Mouse (Mus musculus) liver, adult 2 months (tissue): ENCODE results near the gene Hnrnph1. TPM values are rescaled to one million over a fixed set of nuclear protein-coding genes. Genes with fewer than 3 reads are reported as not detected.

Source experiments
- DNase-seq: peaks from one replicate; pipeline ENCODE4 v3.0.0-alpha.2; 2011; ENCODE audit warnings: low read depth, low spot score; ENCODE audit errors: extremely low read depth
- H3K27ac ChIP-seq: fragments of 200-500 bp; replicated peaks from 2 replicates; pipeline ENCODE4 v1.5.1; 2012; ENCODE audit warnings: low read depth, mild to moderate bottlenecking, control low read depth, inconsistent platforms, low read length; ENCODE audit not compliant: insufficient read depth
- H3K27me3 ChIP-seq: fragments of 200-500 bp; 2 replicates; pipeline ENCODE4 v1.6.1; 2012; ENCODE audit warnings: mild to moderate bottlenecking, moderate library complexity, low read length, inconsistent platforms; ENCODE audit not compliant: control insufficient read depth, insufficient read depth
- H3K36me3 ChIP-seq: fragments of 200-500 bp; 2 replicates; pipeline ENCODE4 v1.6.1; 2012; ENCODE audit warnings: low read length, inconsistent platforms; ENCODE audit not compliant: control insufficient read depth, insufficient read depth
- H3K4me1 ChIP-seq: fragments of 200-500 bp; 2 replicates; pipeline ENCODE4 v1.6.1; 2011; ENCODE audit warnings: low read length; ENCODE audit not compliant: control insufficient read depth, insufficient read depth
- H3K4me3 ChIP-seq: fragments of 200-500 bp; 2 replicates; pipeline ENCODE4 v1.5.1; 2011; ENCODE audit warnings: low read depth, mild to moderate bottlenecking, control low read depth, low read length, moderate library complexity; ENCODE audit not compliant: insufficient read depth
- H3K79me2 ChIP-seq: fragments of 200-500 bp; 2 replicates; pipeline ENCODE4 v1.6.1; 2012; ENCODE audit warnings: inconsistent platforms, mild to moderate bottlenecking, low read length, moderate library complexity; ENCODE audit not compliant: control insufficient read depth, insufficient read depth
- H3K9ac ChIP-seq: fragments of 200-500 bp; 2 replicates; pipeline ENCODE4 v1.6.1; 2012; ENCODE audit warnings: low read depth, mild to moderate bottlenecking, control low read depth, inconsistent platforms, low read length
- CTCF ChIP-seq: fragments of 200-500 bp; IDR thresholded peaks from 2 replicates; pipeline ENCODE4 v1.5.1; 2011; ENCODE audit warnings: low read depth, low read length, control low read depth
- POLR2A ChIP-seq: fragments of 200-500 bp; IDR thresholded peaks from 2 replicates; pipeline ENCODE4 v1.6.1; 2011; ENCODE audit warnings: low read length, control low read depth; ENCODE audit not compliant: insufficient read depth; ENCODE audit errors: extremely low read depth
- WGBS: fragments of 180-500 bp; shearing (Covaris S2); methylation state at CpG from one replicate; pipeline ENCODE4 v1.1.7; 2018; 5-methylcytosine and 5-hydroxymethylcytosine counted together
- polyA plus RNA-seq: library from polyadenylated mRNA; depleted of rRNA; stranded (reverse); fragments of >200 nt; gene quantifications from 2 replicates; pipeline ENCODE4 v1.2.3, GENCODE M21; 2012
- total RNA-seq: library from RNA; depleted of rRNA; stranded (reverse); fragments of >200 nt; gene quantifications from 2 replicates; pipeline ENCODE4 v1.2.3, GENCODE M21; 2014

Hnrnph1 gene
- total and polyA plus RNA-seq, 2 experiments: 17.6 to 97.1 TPM

- no peak for DNase-seq
- Histone ChIP-seq H3K79me2 (peaks cover 2% of the 10 kb centered on the region; the same call in 1 of the 2 replicates), H3K36me3 (peaks cover 47% of the 10 kb centered on the region), H3K4me3 (no peak overlapping the region), H3K27ac (no peak overlapping the region), H3K9ac (no peak overlapping the region), H3K4me1 (peaks cover 11% of the 10 kb centered on the region), H3K27me3 (no peaks in the 10 kb centered on the region)
- no peak for TF ChIP-seq CTCF
- no peak for TF ChIP-seq POLR2A
- WGBS: 18% methylated on average over 4 of the region's 4 CpGs
Measured at GRCm38 (mm10) chr11:50381311-50381710, 4.5 kb downstream of the Hnrnph1 start.

GRCm38 (mm10) chr11:50387167-50387679, 10.4 kb downstream of the Hnrnph1 start:
- WGBS: 89% methylated on average over 3 of the region's 3 CpGs
- H3K36me3 ChIP-seq: peaks cover 46% of the 10 kb centered on the region

GRCm38 (mm10) chr11:50387697-50388096, 10.9 kb downstream of the Hnrnph1 start:
- no peak for DNase-seq
- no peaks in the 10 kb centered on the region for H3K4me1 ChIP-seq
- no peak overlapping the region for H3K4me3 ChIP-seq
- no peaks in the 10 kb centered on the region for H3K27me3 ChIP-seq
- H3K36me3 ChIP-seq: peaks cover 45% of the 10 kb centered on the region
- no peak overlapping the region for H3K9ac ChIP-seq
- no peak overlapping the region for H3K27ac ChIP-seq
- TF ChIP-seq POLR2A (no peak), CTCF (no peak)
- WGBS: 83% methylated on average over 4 of the region's 4 CpGs
- H3K79me2 ChIP-seq: no peaks in the 10 kb centered on the region

More at GRCm38 (mm10) chr11:50387167-50387679, 10.4 kb downstream of the Hnrnph1 start:
- TF ChIP-seq POLR2A: no peak
- TF ChIP-seq CTCF: no peak
- H3K4me1 ChIP-seq: no peaks in the 10 kb centered on the region
- H3K79me2 ChIP-seq: no peaks in the 10 kb centered on the region; the same call in 1 of the 2 replicates
- no peak for DNase-seq
- no peaks in the 10 kb centered on the region for H3K27me3 ChIP-seq
- no peak overlapping the region for H3K4me3 ChIP-seq
- H3K27ac ChIP-seq: no peak overlapping the region
- H3K9ac ChIP-seq: no peak overlapping the region

- H3K9ac ChIP-seq: no peak overlapping the region
- DNase-seq: no peak
- H3K4me1 ChIP-seq: no peaks in the 10 kb centered on the region
- 93% methylated on average over 3 of the region's 3 CpGs for WGBS
- H3K27me3 ChIP-seq: no peaks in the 10 kb centered on the region
- H3K4me3 ChIP-seq: no peak overlapping the region
- H3K27ac ChIP-seq: no peak overlapping the region
- H3K36me3 ChIP-seq: peaks cover 39% of the 10 kb centered on the region
- no peaks in the 10 kb centered on the region for H3K79me2 ChIP-seq
- no peak for TF ChIP-seq POLR2A
- TF ChIP-seq CTCF: no peak
Measured at GRCm38 (mm10) chr11:50388217-50388929, 11.6 kb downstream of the Hnrnph1 start.

- H3K36me3 ChIP-seq: peaks cover 35% of the 10 kb centered on the region
- WGBS: 66% methylated on average over 3 of the region's 3 CpGs
- H3K4me3 ChIP-seq: no peak overlapping the region
- TF ChIP-seq CTCF (no peak), POLR2A (no peak)
- no peaks in the 10 kb centered on the region for H3K4me1 ChIP-seq
- H3K9ac ChIP-seq: no peak overlapping the region
- no peak overlapping the region for H3K27ac ChIP-seq
- no peak for DNase-seq
- no peaks in the 10 kb centered on the region for H3K27me3 ChIP-seq
- H3K79me2 ChIP-seq: no peaks in the 10 kb centered on the region
Measured at GRCm38 (mm10) chr11:50389011-50389410, 12.2 kb downstream of the Hnrnph1 start.

GRCm38 (mm10) chr11:50389616-50390015, 12.8 kb downstream of the Hnrnph1 start:
- Histone ChIP-seq H3K27me3 (no peaks in the 10 kb centered on the region), H3K27ac (no peak overlapping the region), H3K4me1 (no peaks in the 10 kb centered on the region), H3K79me2 (no peaks in the 10 kb centered on the region), H3K4me3 (no peak overlapping the region), H3K9ac (no peak overlapping the region), H3K36me3 (peaks cover 34% of the 10 kb centered on the region)
- no peak for DNase-seq
- no peak for TF ChIP-seq CTCF
- no peak for TF ChIP-seq POLR2A
- 74% methylated on average over 5 of the region's 5 CpGs for WGBS
